Mouse (Mus musculus) hindbrain, embryonic 11.5 days (tissue): Measurements from ENCODE around the gene Gm20388. TPM values are rescaled to one million over a fixed set of nuclear protein-coding genes. Genes with fewer than 3 reads are reported as not detected.

Source experiments
- ATAC-seq: fragments of 200-750 bp; cut with Nextera tagmentation; 2 replicates; pipeline ENCODE4 v1.8.0; 2017; ENCODE audit warnings: mild to moderate bottlenecking, moderate TSS enrichment, moderate library complexity; ENCODE audit not compliant: low FRiP score
- DNase-seq: peaks from one replicate; pipeline ENCODE4 v3.0.0-alpha.2; 2015; ENCODE audit warnings: low spot score
- H3K27ac ChIP-seq: fragments of 300-500 bp; sonication (generic); 2 replicates; pipeline ENCODE4 v1.5.1; 2014; ENCODE audit warnings: mild to moderate bottlenecking, low read depth, low read length
- H3K27me3 ChIP-seq: fragments of 300-500 bp; sonication (generic); 2 replicates; pipeline ENCODE4 v1.6.1; 2014; ENCODE audit warnings: mild to moderate bottlenecking, low read length, moderate library complexity, mixed read lengths; ENCODE audit not compliant: control insufficient read depth, insufficient read depth
- H3K36me3 ChIP-seq: fragments of 300-500 bp; sonication (generic); 2 replicates; pipeline ENCODE4 v1.6.1; 2014; ENCODE audit warnings: mild to moderate bottlenecking, low read length, moderate library complexity, mixed read lengths; ENCODE audit not compliant: control insufficient read depth, insufficient read depth
- H3K4me1 ChIP-seq: fragments of 300-500 bp; sonication (generic); replicated peaks from 2 replicates; pipeline ENCODE4 v1.6.1; 2014; ENCODE audit warnings: low read length, mixed read lengths; ENCODE audit not compliant: control insufficient read depth, insufficient read depth
- H3K4me2 ChIP-seq: fragments of 300-500 bp; sonication (generic); replicated peaks from 2 replicates; pipeline ENCODE4 v1.6.1; 2014; ENCODE audit warnings: mild to moderate bottlenecking, low read depth, low read length
- H3K4me3 ChIP-seq: fragments of 300-500 bp; sonication (generic); 2 replicates; pipeline ENCODE4 v1.5.1; 2014; ENCODE audit warnings: low read depth, low read length
- H3K9ac ChIP-seq: fragments of 300-500 bp; sonication (generic); 2 replicates; pipeline ENCODE4 v1.6.1; 2014; ENCODE audit warnings: low read depth, low read length
- H3K9me3 ChIP-seq: fragments of 300-500 bp; sonication (generic); 2 replicates; pipeline ENCODE4 v1.6.1; 2016; ENCODE audit warnings: low read length; ENCODE audit not compliant: control insufficient read depth
- WGBS: fragments of 180-500 bp; shearing (Covaris S2); extraction: QIAGEN DNeasy Blood & Tissue Kit; methylation state at CpG from one replicate; pipeline ENCODE4 v1.1.7; 2014; 5-methylcytosine and 5-hydroxymethylcytosine counted together
- polyA plus RNA-seq: library from polyadenylated mRNA; unstranded; fragments of >200 nt; fragmentation: Nextera tagmentation; extraction: Ambion mirVana; gene quantifications from 2 replicates; pipeline ENCODE4 v1.2.1, GENCODE M21; 2014

The Gm20388 gene
- polyA plus RNA-seq, 1 experiment from 2014 or later = 11.8 TPM

DNA sequence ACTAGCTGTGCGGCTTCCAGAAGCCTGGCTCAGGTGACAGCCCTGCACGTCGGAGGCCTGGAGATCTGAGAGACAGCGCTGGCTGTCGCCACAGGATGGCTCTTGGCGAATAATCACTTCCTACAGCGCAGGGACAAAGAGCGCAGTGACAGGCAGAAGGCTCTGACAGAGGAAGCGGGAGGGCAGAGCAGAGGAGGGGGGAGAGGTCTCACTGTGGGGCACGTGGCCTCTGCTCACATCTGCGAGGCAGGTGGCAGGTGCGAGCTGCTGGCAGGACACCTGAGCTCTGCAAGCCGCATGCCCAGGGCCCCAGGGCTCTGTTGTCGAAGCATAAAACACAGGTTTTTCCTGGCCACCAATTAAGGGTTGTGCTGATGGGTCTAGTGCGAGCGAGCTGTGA is 396.5 kb downstream of the Gm20388 start:
- 3% methylated on average over 16 of the region's 16 CpGs for WGBS
- no peak overlapping the region for H3K4me2 ChIP-seq
- H3K4me1 ChIP-seq = peaks cover 38% of the 10 kb centered on the region
- H3K27ac ChIP-seq = peak overlapping the region; percentile 75
- no peaks in the 10 kb centered on the region for H3K36me3 ChIP-seq
- ATAC-seq (peak; percentile 63; the same call in 1 of the 2 replicates), DNase-seq (peak; percentile 70)
- H3K4me3 ChIP-seq = no peak overlapping the region
- no peak overlapping the region; the same call in 1 of the 2 replicates for H3K9ac ChIP-seq
- H3K9me3 ChIP-seq = no peaks in the 10 kb centered on the region
- 0 out of 2 replicates have a peak, but pooled peaks cover 4% of the 10 kb centered on the region for H3K27me3 ChIP-seq

DNA sequence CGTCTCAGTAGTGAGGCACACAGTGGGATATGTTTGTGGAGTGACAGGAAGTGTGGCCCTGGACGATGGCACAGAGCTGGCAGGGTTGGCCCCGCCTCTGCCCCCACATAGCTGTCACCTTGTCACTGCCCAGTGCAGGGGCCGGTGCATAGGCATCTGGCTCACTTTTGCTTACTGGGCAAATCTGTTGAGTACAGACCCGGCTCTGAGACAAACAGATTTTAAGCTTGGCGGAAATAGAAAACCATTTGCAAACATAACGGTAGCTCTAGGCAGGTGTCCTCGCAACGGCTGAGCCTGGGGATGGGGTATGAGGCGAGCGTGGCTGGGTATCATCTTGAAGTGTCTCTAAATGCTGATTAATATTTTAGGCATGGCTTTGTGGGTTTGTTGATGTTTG is 396.9 kb downstream of the Gm20388 start:
- ATAC-seq = peak; percentile 19; the same call in 1 of the 2 replicates

DNA sequence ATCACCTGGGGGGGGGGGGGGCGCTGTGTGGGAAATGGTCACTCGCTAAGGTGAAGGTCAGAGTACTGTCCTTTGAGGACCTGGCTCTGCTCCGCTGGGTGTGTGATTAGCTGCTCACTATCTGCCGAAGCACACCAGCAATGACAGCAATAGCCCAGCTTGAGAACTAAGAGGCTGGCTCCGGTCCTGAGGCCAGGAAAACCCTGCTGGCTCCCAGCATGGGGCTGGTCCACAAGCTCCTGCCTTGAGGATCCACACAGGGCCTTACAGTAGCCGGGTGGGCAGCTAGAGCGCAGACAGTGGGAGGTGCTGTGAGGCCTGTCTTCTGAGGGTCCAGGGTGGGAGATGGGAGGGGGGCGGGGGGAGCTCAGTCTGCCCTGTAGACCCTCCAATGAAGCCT is 397.5 kb downstream of the Gm20388 start:
- DNase-seq = no peak
- 32% methylated on average over 8 of the region's 8 CpGs for WGBS
- Histone ChIP-seq H3K27me3 (0 out of 2 replicates have a peak, but pooled peaks cover 4% of the 10 kb centered on the region), H3K9ac (no peak overlapping the region), H3K36me3 (no peaks in the 10 kb centered on the region), H3K4me2 (no peak overlapping the region), H3K4me3 (no peak overlapping the region), H3K27ac (peak overlapping the region; percentile 67), H3K9me3 (no peaks in the 10 kb centered on the region), H3K4me1 (peaks cover 38% of the 10 kb centered on the region)
- no peak for ATAC-seq

More for the DNA sequence above, 396.9 kb downstream of the Gm20388 start:
- H3K27me3 ChIP-seq = 0 out of 2 replicates have a peak, but pooled peaks cover 4% of the 10 kb centered on the region
- H3K27ac ChIP-seq = peak overlapping the region; percentile 75
- H3K36me3 ChIP-seq = no peaks in the 10 kb centered on the region
- H3K9ac ChIP-seq = no peak overlapping the region; the same call in 1 of the 2 replicates
- DNase-seq = no peak
- no peaks in the 10 kb centered on the region for H3K9me3 ChIP-seq
- whole genome bisulfite sequencing = 39% methylated on average over 11 of the region's 11 CpGs
- H3K4me2 ChIP-seq = 0 out of 2 replicates have a peak overlapping the region, but pooled peaks have one; percentile 8
- H3K4me1 ChIP-seq = peaks cover 38% of the 10 kb centered on the region
- no peak overlapping the region for H3K4me3 ChIP-seq

DNA sequence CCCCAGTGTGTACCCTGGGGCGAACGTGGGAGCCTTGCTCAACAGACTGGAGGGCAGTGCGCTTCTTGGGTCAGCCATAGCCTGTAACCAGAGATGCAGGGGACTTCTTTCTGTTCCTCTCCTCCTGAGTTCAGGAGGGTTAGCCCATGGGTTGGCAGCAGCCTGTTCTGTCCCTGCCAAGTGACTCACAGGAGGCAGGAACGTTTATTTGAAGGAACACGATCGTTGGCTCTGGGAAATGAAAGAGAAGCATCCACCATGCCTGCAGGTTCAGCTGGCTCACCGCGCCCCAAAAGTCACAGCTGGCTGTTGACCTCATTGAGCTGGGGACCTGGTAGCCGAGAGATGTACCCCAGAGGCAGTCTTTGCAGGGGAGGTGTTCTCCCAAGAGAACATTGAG is 397.9 kb downstream of the Gm20388 start:
- WGBS = 55% methylated on average over 9 of the region's 9 CpGs
- Histone ChIP-seq H3K4me1 (peaks cover 37% of the 10 kb centered on the region), H3K4me2 (no peak overlapping the region), H3K27ac (peak overlapping the region; percentile 67), H3K9me3 (no peaks in the 10 kb centered on the region), H3K9ac (no peak overlapping the region), H3K27me3 (0 out of 2 replicates have a peak, but pooled peaks cover 4% of the 10 kb centered on the region), H3K4me3 (no peak overlapping the region), H3K36me3 (no peaks in the 10 kb centered on the region)
- DNase-seq (no peak), ATAC-seq (no peak)

DNA sequence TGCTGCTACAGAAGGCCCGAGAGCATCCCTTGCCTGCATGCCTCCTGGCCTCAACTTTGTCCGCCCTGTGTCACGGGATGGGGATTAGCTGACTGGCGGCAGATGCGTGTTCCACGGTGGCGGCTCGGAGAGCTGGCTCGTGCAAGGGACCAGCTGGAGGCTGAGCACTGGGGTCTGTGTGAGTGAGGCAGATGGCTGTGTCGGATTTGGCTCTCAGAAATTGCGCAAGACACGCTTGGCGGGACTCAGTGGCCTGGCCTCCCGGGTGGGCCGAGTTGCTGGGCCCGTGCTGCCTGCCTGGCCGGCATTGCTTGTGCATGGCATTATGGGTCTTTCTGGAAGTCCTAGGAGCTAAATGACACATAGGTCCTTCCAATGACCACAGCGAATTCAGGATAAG is 398.7 kb downstream of the Gm20388 start:
- DNase-seq = peak; percentile 62
- H3K4me1 ChIP-seq = peaks cover 30% of the 10 kb centered on the region
- no peaks in the 10 kb centered on the region for H3K9me3 ChIP-seq
- no peaks in the 10 kb centered on the region for H3K36me3 ChIP-seq
- H3K27ac ChIP-seq = peak overlapping the region; percentile 37; the same call in 1 of the 2 replicates
- ATAC-seq = peak; percentile 52; the same call in 1 of the 2 replicates
- peaks cover 2% of the 10 kb centered on the region; the same call in 1 of the 2 replicates for H3K27me3 ChIP-seq
- H3K4me2 ChIP-seq = no peak overlapping the region
- 45% methylated on average over 18 of the region's 18 CpGs for WGBS
- no peak overlapping the region for H3K9ac ChIP-seq
- no peak overlapping the region for H3K4me3 ChIP-seq

DNA sequence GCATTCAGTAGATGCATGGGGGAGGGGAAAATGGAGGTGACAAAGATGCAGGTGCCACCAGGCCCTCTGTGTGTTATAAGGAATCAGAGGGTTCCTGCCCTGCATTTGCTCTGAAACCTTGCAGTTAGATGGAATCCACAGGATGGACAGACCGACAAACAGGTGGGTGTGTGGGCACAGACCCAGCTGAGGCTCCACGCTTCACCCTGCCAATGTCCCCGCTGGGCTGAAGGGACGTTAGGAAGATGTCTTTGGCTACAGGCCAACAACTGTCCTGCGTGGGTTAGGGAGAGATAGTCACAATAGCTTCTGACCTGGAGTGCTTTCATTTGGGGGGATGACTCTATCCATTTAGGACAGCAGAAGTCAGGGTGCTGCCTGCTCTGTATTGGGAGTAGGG is 399.4 kb downstream of the Gm20388 start:
- no peak for DNase-seq
- H3K9me3 ChIP-seq = no peaks in the 10 kb centered on the region
- ATAC-seq = no peak
- 78% methylated on average over 5 of the region's 5 CpGs for WGBS
- H3K4me3 ChIP-seq = no peak overlapping the region
- peaks cover 25% of the 10 kb centered on the region for H3K4me1 ChIP-seq
- peak overlapping the region; percentile 37; the same call in 1 of the 2 replicates for H3K27ac ChIP-seq
- no peak overlapping the region for H3K9ac ChIP-seq
- H3K36me3 ChIP-seq = no peaks in the 10 kb centered on the region
- H3K4me2 ChIP-seq = no peak overlapping the region
- H3K27me3 ChIP-seq = peaks cover 2% of the 10 kb centered on the region; the same call in 1 of the 2 replicates

DNA sequence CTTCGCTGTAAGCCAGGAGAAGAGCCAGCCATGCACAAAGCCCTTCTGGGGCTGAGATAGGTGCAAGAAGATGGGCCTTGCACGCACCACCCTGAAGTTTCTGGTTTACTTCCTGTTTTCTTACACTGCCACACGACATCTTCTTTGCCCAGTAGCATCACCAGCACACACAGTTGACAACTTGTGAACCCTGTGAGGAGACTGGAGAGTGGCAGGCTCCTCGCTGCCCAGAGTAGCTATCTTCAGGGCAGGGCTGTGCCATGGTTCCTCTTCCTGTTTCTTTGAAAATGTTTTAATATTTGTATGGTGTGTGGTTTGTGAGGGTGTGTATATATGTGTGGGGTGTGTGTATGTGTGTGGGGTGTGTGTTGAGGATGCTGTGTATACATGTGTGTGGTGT is 401.8 kb downstream of the Gm20388 start:
- 86% methylated on average over 4 of the region's 4 CpGs for WGBS
- peaks cover 2% of the 10 kb centered on the region; the same call in 1 of the 2 replicates for H3K27me3 ChIP-seq
- peaks cover 20% of the 10 kb centered on the region for H3K4me1 ChIP-seq
- H3K36me3 ChIP-seq = no peaks in the 10 kb centered on the region
- no peak overlapping the region for H3K9ac ChIP-seq
- no peak overlapping the region for H3K4me2 ChIP-seq
- ATAC-seq = no peak
- H3K9me3 ChIP-seq = no peaks in the 10 kb centered on the region
- DNase-seq = no peak
- H3K4me3 ChIP-seq = no peak overlapping the region
- no peak overlapping the region for H3K27ac ChIP-seq

DNA sequence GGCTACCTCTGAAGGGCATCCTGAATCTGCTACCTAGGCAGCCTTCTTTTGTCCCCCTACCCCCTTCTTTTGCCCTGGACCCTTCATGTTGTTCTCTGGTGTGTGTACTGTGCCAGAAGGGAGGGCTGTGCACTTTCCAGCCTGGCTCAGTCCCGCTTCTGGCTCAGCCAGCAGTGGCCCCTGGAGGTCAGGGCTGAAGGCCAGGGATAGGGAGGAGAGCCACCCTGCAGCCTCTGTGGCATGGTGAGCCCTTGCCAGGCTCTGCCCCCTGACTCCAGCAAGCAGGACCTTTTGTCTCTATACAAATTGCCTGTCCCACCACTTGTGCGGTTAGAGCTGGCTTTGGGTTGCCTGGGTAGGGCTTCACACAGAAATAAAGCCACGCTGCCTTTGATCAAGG is 403.0 kb downstream of the Gm20388 start:
- Histone ChIP-seq H3K9me3 (no peaks in the 10 kb centered on the region), H3K4me1 (peaks cover 14% of the 10 kb centered on the region), H3K27me3 (peaks cover 2% of the 10 kb centered on the region; the same call in 1 of the 2 replicates), H3K27ac (no peak overlapping the region), H3K36me3 (no peaks in the 10 kb centered on the region), H3K4me2 (no peak overlapping the region), H3K9ac (no peak overlapping the region), H3K4me3 (no peak overlapping the region)
- DNase-seq (no peak), ATAC-seq (no peak)
- WGBS = 65% methylated on average over 3 of the region's 3 CpGs

DNA sequence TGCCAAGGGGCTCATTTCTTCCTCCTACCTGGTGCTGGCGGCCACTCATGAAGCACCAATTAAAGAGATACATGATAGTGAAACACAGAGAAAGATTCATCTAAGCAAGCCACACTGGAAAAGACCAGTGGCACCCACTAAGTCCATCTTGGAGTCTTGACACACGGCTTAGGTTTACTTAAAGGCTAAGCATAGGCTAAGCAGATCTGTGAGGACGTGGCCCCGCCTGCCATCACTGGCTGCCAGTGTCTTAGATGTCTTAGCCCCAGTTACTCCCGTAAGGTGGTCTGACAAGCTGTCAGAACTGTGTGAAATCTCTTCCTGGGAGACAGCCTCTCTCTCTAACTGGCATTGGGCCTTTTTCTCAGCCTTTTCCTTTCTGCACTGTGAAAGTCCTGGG is 404.3 kb downstream of the Gm20388 start:
- H3K9me3 ChIP-seq = no peaks in the 10 kb centered on the region
- no peak overlapping the region for H3K9ac ChIP-seq
- no peak for DNase-seq
- WGBS = 82% methylated on average over 5 of the region's 5 CpGs
- no peaks in the 10 kb centered on the region for H3K36me3 ChIP-seq
- peaks cover 2% of the 10 kb centered on the region; the same call in 1 of the 2 replicates for H3K27me3 ChIP-seq
- ATAC-seq = no peak
- H3K27ac ChIP-seq = no peak overlapping the region
- no peak overlapping the region for H3K4me2 ChIP-seq
- H3K4me1 ChIP-seq = peaks cover 8% of the 10 kb centered on the region
- no peak overlapping the region for H3K4me3 ChIP-seq
